Mouse (Mus musculus) CH12F3 (cell line): ENCODE results near the gene Stx8.

Experiments
- in situ Hi-C: fragments of 300-500 bp; cut with MboI; formaldehyde crosslinking; loops from 2 replicates; pipeline ENCODE4 v1.14.3; 2020; ENCODE audit warnings: low sequenced_read_pairs

Gene Stx8

GRCm38 (mm10) chr11:68033331-68033926 is 67.4 kb downstream of the Stx8 start:
- in situ Hi-C loops, result no loop called here

- in situ Hi-C loops, result no loop called here
Observed at GRCm38 (mm10) chr11:68034422-68034821, 68.4 kb downstream of the Stx8 start.

- in situ Hi-C loops, result no loop called here
Observed at GRCm38 (mm10) chr11:68035303-68035891, 69.4 kb downstream of the Stx8 start.

GRCm38 (mm10) chr11:68036133-68036959 is 70.4 kb downstream of the Stx8 start:
- in situ Hi-C loops, result no loop called here

GRCm38 (mm10) chr11:68037093-68037492 is 71.1 kb downstream of the Stx8 start:
- in situ Hi-C loops, result no loop called here

- in situ Hi-C loops, result no loop called here
Observed at GRCm38 (mm10) chr11:68038101-68038500, 72.1 kb downstream of the Stx8 start.

- in situ Hi-C loops, result no loop called here
Observed at GRCm38 (mm10) chr11:68044181-68044580, 78.2 kb downstream of the Stx8 start.

- in situ Hi-C loops, result no loop called here
Observed at GRCm38 (mm10) chr11:68046916-68047315, 80.9 kb downstream of the Stx8 start.

- in situ Hi-C loops, result no loop called here
Observed at GRCm38 (mm10) chr11:68049261-68050165, 83.5 kb downstream of the Stx8 start.

- in situ Hi-C loops, result no loop called here
Observed at GRCm38 (mm10) chr11:68050725-68051124, 84.7 kb downstream of the Stx8 start.

GRCm38 (mm10) chr11:68051305-68051704 is 85.3 kb downstream of the Stx8 start:
- in situ Hi-C loops, result no loop called here

- in situ Hi-C loops, result no loop called here
Observed at GRCm38 (mm10) chr11:68058466-68059201, 92.6 kb downstream of the Stx8 start.

GRCm38 (mm10) chr11:68060651-68061050 is 94.7 kb downstream of the Stx8 start:
- in situ Hi-C loops, result no loop called here

GRCm38 (mm10) chr11:68062116-68062515 is 96.1 kb downstream of the Stx8 start:
- in situ Hi-C loops, result no loop called here

GRCm38 (mm10) chr11:68067806-68068205 is 101.8 kb downstream of the Stx8 start:
- in situ Hi-C loops, result no loop called here

- in situ Hi-C loops, result no loop called here
Observed at GRCm38 (mm10) chr11:68070086-68070485, 104.1 kb downstream of the Stx8 start.

GRCm38 (mm10) chr11:68071836-68072235 is 105.8 kb downstream of the Stx8 start:
- in situ Hi-C loops, result no loop called here

- in situ Hi-C loops, result no loop called here
Observed at GRCm38 (mm10) chr11:68072597-68073210, 106.7 kb downstream of the Stx8 start.

- in situ Hi-C loops, result no loop called here
Observed at GRCm38 (mm10) chr11:68074686-68075085, 108.7 kb downstream of the Stx8 start.

- in situ Hi-C loops, result no loop called here
Observed at GRCm38 (mm10) chr11:68075331-68075730, 109.3 kb downstream of the Stx8 start.
